Mouse (Mus musculus): Measurements from ENCODE around the gene Pdzd4. TPM values are rescaled to one million over a fixed set of nuclear protein-coding genes. Genes with fewer than 3 reads are reported as not detected.

Gene Pdzd4
- polyA plus RNA-seq, 1 experiment from 2014 or later = 0.12 TPM

GRCm38 (mm10) chrX:73816596-73817314, 8.0 kb downstream of the Pdzd4 start:
- Histone ChIP-seq H3K4me3 (ENCODE audit: low read depth, low read length) (no peak overlapping the region), H3K9ac (ENCODE audit: low read depth, low read length) (no peak overlapping the region), H3K27ac (ENCODE audit: low read depth, low read length) (no peak overlapping the region), H3K36me3 (ENCODE audit: control insufficient read depth, insufficient read depth) (no peaks in the 10 kb centered on the region), H3K27me3 (replicated peaks; ENCODE audit: control insufficient read depth, insufficient read depth, low read length) (no peaks in the 10 kb centered on the region), H3K9me3 (ENCODE audit: control insufficient read depth) (no peaks in the 10 kb centered on the region), H3K4me2 (replicated peaks; ENCODE audit: low read depth) (no peak overlapping the region), H3K4me1 (replicated peaks; ENCODE audit: control insufficient read depth, insufficient read depth, low read length) (no peaks in the 10 kb centered on the region)
- 61% methylated on average over 3 of the region's 3 CpGs for WGBS
- ATAC-seq = no peak
- no peak for TF ChIP-seq CTCF (IDR thresholded peaks at IDR 0.05; ENCODE audit: low read depth)

- Histone ChIP-seq H3K4me1 (replicated peaks; ENCODE audit: control insufficient read depth, insufficient read depth, low read length) (no peaks in the 10 kb centered on the region), H3K27ac (ENCODE audit: low read depth, low read length) (no peak overlapping the region), H3K9me3 (ENCODE audit: control insufficient read depth) (no peaks in the 10 kb centered on the region), H3K4me2 (replicated peaks; ENCODE audit: low read depth) (peak overlapping the region; percentile 38), H3K9ac (ENCODE audit: low read depth, low read length) (no peak overlapping the region), H3K27me3 (replicated peaks; ENCODE audit: control insufficient read depth, insufficient read depth, low read length) (no peaks in the 10 kb centered on the region), H3K4me3 (ENCODE audit: low read depth, low read length) (no peak overlapping the region), H3K36me3 (ENCODE audit: control insufficient read depth, insufficient read depth) (no peaks in the 10 kb centered on the region)
- no peak for ATAC-seq
- TF ChIP-seq CTCF (IDR thresholded peaks at IDR 0.05; ENCODE audit: low read depth) = no peak
- WGBS = 26% methylated on average over 14 of the region's 14 CpGs
Observed at GRCm38 (mm10) chrX:73815072-73815471, 9.7 kb downstream of the Pdzd4 start.

- no peaks in the 10 kb centered on the region for H3K4me1 ChIP-seq (replicated peaks; ENCODE audit: control insufficient read depth, insufficient read depth, low read length)
- no peak overlapping the region for H3K4me3 ChIP-seq (ENCODE audit: low read depth, low read length)
- no peak overlapping the region for H3K4me2 ChIP-seq (replicated peaks; ENCODE audit: low read depth)
- no peaks in the 10 kb centered on the region for H3K36me3 ChIP-seq (ENCODE audit: control insufficient read depth, insufficient read depth)
- H3K9me3 ChIP-seq (ENCODE audit: control insufficient read depth) = no peaks in the 10 kb centered on the region
- H3K27ac ChIP-seq (ENCODE audit: low read depth, low read length) = no peak overlapping the region
- 62% methylated on average over 1 of the region's 1 CpGs for WGBS
- H3K9ac ChIP-seq (ENCODE audit: low read depth, low read length) = no peak overlapping the region
- H3K27me3 ChIP-seq (replicated peaks; ENCODE audit: control insufficient read depth, insufficient read depth, low read length) = no peaks in the 10 kb centered on the region
- TF ChIP-seq CTCF (IDR thresholded peaks at IDR 0.05; ENCODE audit: low read depth) = no peak
- ATAC-seq = no peak
Observed at GRCm38 (mm10) chrX:73805814-73806213, 19.0 kb downstream of the Pdzd4 start.

DNA sequence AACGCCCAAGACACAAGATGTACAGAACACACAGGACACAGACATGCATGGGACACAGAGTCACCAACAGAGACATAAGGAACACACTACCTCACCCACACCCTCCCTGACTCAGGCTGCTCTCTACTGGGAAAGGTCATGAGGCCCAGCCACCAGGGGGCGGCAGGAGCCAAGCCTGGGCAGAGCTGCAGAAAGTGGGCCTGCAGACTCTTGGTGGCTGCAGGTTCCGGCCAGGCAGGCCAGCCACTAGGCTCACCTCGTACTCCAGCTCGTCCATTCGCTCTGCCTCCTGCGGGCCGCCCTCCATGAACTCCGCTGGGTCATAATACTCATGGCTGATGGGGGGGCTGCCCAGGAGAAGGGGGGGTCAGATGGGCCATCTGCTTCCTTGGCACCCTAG, 26.3 kb downstream of the Pdzd4 start:
- TF ChIP-seq CTCF (IDR thresholded peaks at IDR 0.05; ENCODE audit: low read depth) = peak; percentile 91
- no peaks in the 10 kb centered on the region for H3K36me3 ChIP-seq (ENCODE audit: control insufficient read depth, insufficient read depth)
- H3K9me3 ChIP-seq (ENCODE audit: control insufficient read depth) = no peaks in the 10 kb centered on the region
- H3K4me3 ChIP-seq (ENCODE audit: low read depth, low read length) = no peak overlapping the region
- WGBS = 38% methylated on average over 9 of the region's 9 CpGs
- ATAC-seq = peak; percentile 69
- H3K27me3 ChIP-seq (replicated peaks; ENCODE audit: control insufficient read depth, insufficient read depth, low read length) = no peaks in the 10 kb centered on the region
- no peak overlapping the region for H3K4me2 ChIP-seq (replicated peaks; ENCODE audit: low read depth)
- no peaks in the 10 kb centered on the region for H3K4me1 ChIP-seq (replicated peaks; ENCODE audit: control insufficient read depth, insufficient read depth, low read length)
- H3K27ac ChIP-seq (ENCODE audit: low read depth, low read length) = no peak overlapping the region
- no peak overlapping the region for H3K9ac ChIP-seq (ENCODE audit: low read depth, low read length)

- Histone ChIP-seq H3K36me3 (ENCODE audit: control insufficient read depth, insufficient read depth) (no peaks in the 10 kb centered on the region), H3K4me1 (replicated peaks; ENCODE audit: control insufficient read depth, insufficient read depth, low read length) (no peaks in the 10 kb centered on the region), H3K4me2 (replicated peaks; ENCODE audit: low read depth) (no peak overlapping the region), H3K27ac (ENCODE audit: low read depth, low read length) (no peak overlapping the region), H3K27me3 (replicated peaks; ENCODE audit: control insufficient read depth, insufficient read depth, low read length) (no peaks in the 10 kb centered on the region), H3K9me3 (ENCODE audit: control insufficient read depth) (no peaks in the 10 kb centered on the region), H3K4me3 (ENCODE audit: low read depth, low read length) (no peak overlapping the region), H3K9ac (ENCODE audit: low read depth, low read length) (no peak overlapping the region)
- no peak for ATAC-seq
- TF ChIP-seq CTCF (IDR thresholded peaks at IDR 0.05; ENCODE audit: low read depth) = no peak
- WGBS = 81% methylated on average over 2 of the region's 2 CpGs
Observed at GRCm38 (mm10) chrX:73797511-73797910, 27.3 kb downstream of the Pdzd4 start.

- H3K27me3 ChIP-seq (replicated peaks; ENCODE audit: control insufficient read depth, insufficient read depth, low read length) = no peaks in the 10 kb centered on the region
- whole genome bisulfite sequencing = 33% methylated on average over 1 of the region's 1 CpGs
Observed at GRCm38 (mm10) chrX:73793505-73793904, 31.3 kb downstream of the Pdzd4 start.

More at GRCm38 (mm10) chrX:73793505-73793904, 31.3 kb downstream of the Pdzd4 start:
- no peak overlapping the region for H3K27ac ChIP-seq (ENCODE audit: low read depth, low read length)
- H3K9ac ChIP-seq (ENCODE audit: low read depth, low read length) = no peak overlapping the region
- no peaks in the 10 kb centered on the region for H3K4me1 ChIP-seq (replicated peaks; ENCODE audit: control insufficient read depth, insufficient read depth, low read length)
- peaks cover 8% of the 10 kb centered on the region; the same call in 1 of the 2 replicates for H3K36me3 ChIP-seq (ENCODE audit: control insufficient read depth, insufficient read depth)
- no peak overlapping the region for H3K4me3 ChIP-seq (ENCODE audit: low read depth, low read length)
- no peaks in the 10 kb centered on the region for H3K9me3 ChIP-seq (ENCODE audit: control insufficient read depth)
- ATAC-seq = no peak
- no peak for TF ChIP-seq CTCF (IDR thresholded peaks at IDR 0.05; ENCODE audit: low read depth)
- H3K4me2 ChIP-seq (replicated peaks; ENCODE audit: low read depth) = no peak overlapping the region

Measured in intestine, postnatal 0 days (tissue).